Mouse (Mus musculus) liver, postnatal 0 days (tissue): ENCODE measurements at regions not wholly inside any gene's neighbourhood (a gene's known extent, or its start where the extent isn't known, plus 50 kb on each side); places are given as distances from the start of the nearest gene placed in this dataset.

Source experiments
- CTCF ChIP-seq: sonication (generic); IDR thresholded peaks from 2 replicates; pipeline ENCODE4 v1.5.1; 2016; ENCODE audit warnings: antibody characterized with exemption, low read depth
- EP300 ChIP-seq: IDR thresholded peaks from 2 replicates; pipeline ENCODE4 v1.6.1; 2016; ENCODE audit warnings: antibody characterized with exemption, low read depth, mild to moderate bottlenecking

- TF ChIP-seq CTCF (no peak), EP300 (no peak)
Observed at GRCm38 (mm10) chr3:34753557-34753956, 103.4 kb downstream of the Sox2 start.
